Mouse (Mus musculus): ENCODE results near the gene Evi2a. TPM values are rescaled to one million over a fixed set of nuclear protein-coding genes. Genes with fewer than 3 reads are reported as not detected.

Evi2a gene
- polyA plus RNA-seq, 1 experiment from 2014 or later, result 2.8 TPM

DNA sequence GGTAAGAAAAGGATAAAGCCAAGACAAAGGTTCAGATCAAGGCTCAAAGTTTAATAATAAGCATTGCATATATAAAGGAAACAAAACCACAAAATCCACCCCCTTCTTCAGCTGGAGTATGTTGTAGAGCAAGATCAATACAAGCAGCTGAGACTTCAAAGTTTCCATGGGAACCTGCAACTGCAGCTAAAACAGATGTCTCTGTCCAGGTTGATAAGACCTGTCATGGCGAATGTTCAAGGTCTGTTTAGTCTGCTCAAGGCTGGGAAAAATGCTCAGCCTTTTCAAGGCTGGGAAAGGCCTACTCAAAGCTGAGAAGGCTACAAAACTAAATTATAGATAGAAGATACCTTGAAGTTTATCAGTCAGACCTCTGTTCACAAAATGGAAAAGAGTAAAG lies 22.2 kb upstream of the Evi2a start:
- no peak for ATAC-seq
- 94% methylated on average over 1 of the region's 1 CpGs for WGBS
- peaks cover 79% of the 10 kb centered on the region for H3K36me3 ChIP-seq (ENCODE audit: control insufficient read depth, insufficient read depth, low read length)

DNA sequence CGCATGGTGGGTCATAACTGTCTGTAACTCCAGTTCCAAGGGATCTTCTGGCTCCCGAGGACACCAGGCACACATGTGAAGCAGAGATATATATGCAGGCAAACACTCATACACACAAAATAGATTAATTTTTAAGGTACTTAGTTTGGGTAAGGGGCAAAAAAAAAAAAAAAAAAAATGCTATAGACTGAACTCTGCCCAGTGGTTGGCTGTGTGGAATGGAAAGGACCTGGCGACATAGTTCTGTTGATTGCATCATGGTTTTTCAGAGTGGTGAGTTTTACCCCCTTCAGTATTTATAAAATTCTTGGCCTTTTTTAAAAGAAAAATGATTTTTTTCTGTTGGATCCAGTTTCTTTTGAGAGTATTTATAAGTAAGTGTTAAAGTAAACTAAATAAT lies 5.9 kb upstream of the Evi2a start:
- H3K27ac ChIP-seq (ENCODE audit: low read depth, low read length), result no peak overlapping the region
- no peaks in the 10 kb centered on the region for H3K27me3 ChIP-seq (replicated peaks; ENCODE audit: control insufficient read depth, insufficient read depth, low read length)
- ATAC-seq, result no peak
- H3K9ac ChIP-seq (ENCODE audit: low read length), result no peak overlapping the region
- H3K4me2 ChIP-seq (ENCODE audit: low read length), result no peak overlapping the region
- H3K4me1 ChIP-seq (ENCODE audit: control insufficient read depth, insufficient read depth, low read length), result no peaks in the 10 kb centered on the region
- peaks cover 19% of the 10 kb centered on the region for H3K36me3 ChIP-seq (ENCODE audit: control insufficient read depth, insufficient read depth, low read length)
- no peak for DNase-seq (ENCODE audit: low spot score)
- no peaks in the 10 kb centered on the region for H3K9me3 ChIP-seq (replicated peaks; ENCODE audit: control insufficient read depth, low read length)
- WGBS, result 94% methylated on average over 3 of the region's 3 CpGs
- no peak overlapping the region for H3K4me3 ChIP-seq (ENCODE audit: low read depth, low read length)

More for the DNA sequence above, 22.2 kb upstream of the Evi2a start:
- Histone ChIP-seq H3K4me2 (ENCODE audit: low read length) (no peak overlapping the region), H3K4me3 (ENCODE audit: low read depth, low read length) (no peak overlapping the region), H3K9ac (ENCODE audit: low read length) (no peak overlapping the region), H3K27me3 (replicated peaks; ENCODE audit: control insufficient read depth, insufficient read depth, low read length) (no peaks in the 10 kb centered on the region), H3K4me1 (ENCODE audit: control insufficient read depth, insufficient read depth, low read length) (no peaks in the 10 kb centered on the region), H3K27ac (ENCODE audit: low read depth, low read length) (no peak overlapping the region), H3K9me3 (replicated peaks; ENCODE audit: control insufficient read depth, low read length) (no peaks in the 10 kb centered on the region)
- no peak for DNase-seq (ENCODE audit: low spot score)

DNA sequence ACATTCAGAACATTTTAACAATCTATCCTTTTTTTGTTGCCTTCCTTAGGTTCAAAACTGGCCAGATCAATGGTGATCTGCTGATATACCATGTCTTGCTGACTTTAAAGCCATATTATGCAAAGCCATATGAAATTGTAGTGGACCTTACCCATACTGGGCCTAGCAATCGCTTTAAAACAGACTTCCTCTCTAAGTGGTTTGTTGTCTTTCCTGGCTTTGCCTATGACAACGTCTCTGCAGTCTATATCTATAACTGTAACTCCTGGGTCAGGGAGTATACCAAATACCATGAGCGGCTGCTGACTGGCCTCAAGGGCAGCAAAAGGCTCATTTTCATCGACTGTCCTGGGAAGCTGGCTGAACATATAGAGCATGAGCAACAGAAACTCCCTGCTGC lies 5.1 kb upstream of the Evi2a start:
- no peak for ATAC-seq
- peaks cover 13% of the 10 kb centered on the region for H3K36me3 ChIP-seq (ENCODE audit: control insufficient read depth, insufficient read depth, low read length)
- DNase-seq (ENCODE audit: low spot score), result no peak
- no peak overlapping the region for H3K9ac ChIP-seq (ENCODE audit: low read length)
- H3K4me1 ChIP-seq (ENCODE audit: control insufficient read depth, insufficient read depth, low read length), result no peaks in the 10 kb centered on the region
- H3K4me3 ChIP-seq (ENCODE audit: low read depth, low read length), result no peak overlapping the region
- H3K4me2 ChIP-seq (ENCODE audit: low read length), result no peak overlapping the region
- no peaks in the 10 kb centered on the region for H3K9me3 ChIP-seq (replicated peaks; ENCODE audit: control insufficient read depth, low read length)
- 92% methylated on average over 4 of the region's 4 CpGs for WGBS
- no peaks in the 10 kb centered on the region for H3K27me3 ChIP-seq (replicated peaks; ENCODE audit: control insufficient read depth, insufficient read depth, low read length)
- no peak overlapping the region for H3K27ac ChIP-seq (ENCODE audit: low read depth, low read length)

DNA sequence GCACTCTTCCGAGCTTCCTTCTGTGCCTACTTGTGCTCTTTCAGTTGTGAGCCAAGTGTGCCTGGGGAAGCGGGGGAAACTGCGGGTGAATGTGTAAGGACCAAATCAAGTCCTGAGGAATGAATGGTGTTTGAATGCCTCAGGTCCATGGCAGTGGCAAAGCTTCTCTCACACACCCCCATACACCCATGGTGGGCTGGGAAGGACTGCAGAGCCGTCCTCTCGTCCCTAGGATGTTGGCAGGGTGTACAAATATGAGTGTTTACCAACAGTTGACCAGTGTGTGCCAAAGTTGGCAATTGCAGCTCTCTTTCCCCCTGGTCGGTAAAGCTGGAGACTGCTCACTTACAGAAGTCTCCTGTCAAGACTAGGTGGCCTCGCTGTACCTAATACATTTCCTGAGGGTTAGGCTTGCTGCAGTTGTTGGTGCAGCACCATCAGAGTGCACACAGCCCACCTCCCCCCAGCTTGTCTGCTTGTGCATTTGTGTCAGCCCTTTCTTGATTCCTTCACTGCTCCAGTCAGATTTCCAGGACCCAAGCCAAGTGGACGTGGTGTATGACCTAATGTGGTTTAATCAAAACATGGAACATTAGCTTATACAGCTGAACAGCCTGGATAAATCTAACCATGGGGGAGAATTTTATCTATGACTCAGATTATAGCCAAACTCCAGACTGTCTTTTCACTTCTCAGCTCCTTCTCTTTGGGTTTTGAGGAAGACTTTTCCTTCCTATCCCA lies 3.7 kb upstream of the Evi2a start:
- no peaks in the 10 kb centered on the region for H3K9me3 ChIP-seq (replicated peaks; ENCODE audit: control insufficient read depth, low read length)
- ATAC-seq (no peak), DNase-seq (ENCODE audit: low spot score) (peak; percentile 17)
- no peak overlapping the region for H3K27ac ChIP-seq (ENCODE audit: low read depth, low read length)
- 76% methylated on average over 8 of the region's 8 CpGs for WGBS
- H3K4me3 ChIP-seq (ENCODE audit: low read depth, low read length), result no peak overlapping the region
- no peaks in the 10 kb centered on the region for H3K27me3 ChIP-seq (replicated peaks; ENCODE audit: control insufficient read depth, insufficient read depth, low read length)
- no peak overlapping the region for H3K9ac ChIP-seq (ENCODE audit: low read length)
- peaks cover 15% of the 10 kb centered on the region for H3K36me3 ChIP-seq (ENCODE audit: control insufficient read depth, insufficient read depth, low read length)
- H3K4me2 ChIP-seq (ENCODE audit: low read length), result no peak overlapping the region
- H3K4me1 ChIP-seq (ENCODE audit: control insufficient read depth, insufficient read depth, low read length), result no peaks in the 10 kb centered on the region

DNA sequence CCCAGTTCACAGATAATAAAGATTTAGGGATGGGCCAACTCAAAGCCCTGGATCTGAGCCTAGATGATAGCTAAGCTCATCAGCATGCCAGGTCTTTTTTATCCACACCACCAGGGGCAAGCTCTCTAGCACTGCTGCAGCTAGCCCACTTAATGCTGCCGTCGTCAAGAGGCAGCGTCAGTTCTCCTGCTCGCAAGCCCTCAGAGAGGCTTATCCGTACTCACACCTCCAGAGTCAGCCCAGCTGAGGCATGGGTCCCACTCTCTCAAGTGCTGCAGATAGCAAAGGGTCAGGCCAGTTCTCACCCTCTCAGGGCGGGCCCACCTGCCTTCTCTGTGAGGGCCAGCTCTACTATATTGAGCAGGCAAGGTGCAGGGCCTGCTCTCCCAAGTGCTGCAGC lies 2.9 kb upstream of the Evi2a start:
- H3K9ac ChIP-seq (ENCODE audit: low read length), result no peak overlapping the region

DNA sequence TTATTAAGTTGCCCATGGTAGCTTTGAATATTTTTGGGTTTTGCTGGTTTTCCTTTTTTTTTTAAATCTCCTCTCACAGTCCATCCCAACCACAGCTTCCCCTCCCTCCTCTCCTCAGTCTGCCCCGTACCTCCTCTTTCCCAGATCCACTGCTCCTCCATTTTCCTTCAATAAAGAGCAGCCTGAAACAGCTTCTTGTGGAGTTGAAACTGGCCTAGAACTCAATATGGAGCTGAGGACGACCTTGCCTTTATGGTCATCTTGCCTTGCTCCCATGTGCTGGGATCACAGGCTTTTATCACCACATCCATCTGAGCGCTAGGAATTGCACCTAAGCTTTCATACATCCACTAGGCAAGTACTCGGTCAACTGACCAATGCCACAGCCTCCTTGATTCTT lies 1.1 kb upstream of the Evi2a start:
- Histone ChIP-seq H3K27me3 (replicated peaks; ENCODE audit: control insufficient read depth, insufficient read depth, low read length) (no peaks in the 10 kb centered on the region), H3K9ac (ENCODE audit: low read length) (no peak overlapping the region), H3K4me1 (ENCODE audit: control insufficient read depth, insufficient read depth, low read length) (no peaks in the 10 kb centered on the region), H3K27ac (ENCODE audit: low read depth, low read length) (no peak overlapping the region), H3K4me2 (ENCODE audit: low read length) (no peak overlapping the region), H3K4me3 (ENCODE audit: low read depth, low read length) (no peak overlapping the region), H3K9me3 (replicated peaks; ENCODE audit: control insufficient read depth, low read length) (no peaks in the 10 kb centered on the region), H3K36me3 (ENCODE audit: control insufficient read depth, insufficient read depth, low read length) (peaks cover 14% of the 10 kb centered on the region)
- WGBS, result 95% methylated on average over 4 of the region's 4 CpGs
- no peak for ATAC-seq
- DNase-seq (ENCODE audit: low spot score), result no peak

More for the DNA sequence above, 2.9 kb upstream of the Evi2a start:
- Histone ChIP-seq H3K36me3 (ENCODE audit: control insufficient read depth, insufficient read depth, low read length) (peaks cover 19% of the 10 kb centered on the region), H3K27me3 (replicated peaks; ENCODE audit: control insufficient read depth, insufficient read depth, low read length) (no peaks in the 10 kb centered on the region), H3K4me3 (ENCODE audit: low read depth, low read length) (no peak overlapping the region), H3K4me1 (ENCODE audit: control insufficient read depth, insufficient read depth, low read length) (no peaks in the 10 kb centered on the region), H3K9me3 (replicated peaks; ENCODE audit: control insufficient read depth, low read length) (no peaks in the 10 kb centered on the region), H3K27ac (ENCODE audit: low read depth, low read length) (no peak overlapping the region), H3K4me2 (ENCODE audit: low read length) (no peak overlapping the region)
- no peak for ATAC-seq
- DNase-seq (ENCODE audit: low spot score), result no peak
- 89% methylated on average over 6 of the region's 6 CpGs for WGBS

DNA sequence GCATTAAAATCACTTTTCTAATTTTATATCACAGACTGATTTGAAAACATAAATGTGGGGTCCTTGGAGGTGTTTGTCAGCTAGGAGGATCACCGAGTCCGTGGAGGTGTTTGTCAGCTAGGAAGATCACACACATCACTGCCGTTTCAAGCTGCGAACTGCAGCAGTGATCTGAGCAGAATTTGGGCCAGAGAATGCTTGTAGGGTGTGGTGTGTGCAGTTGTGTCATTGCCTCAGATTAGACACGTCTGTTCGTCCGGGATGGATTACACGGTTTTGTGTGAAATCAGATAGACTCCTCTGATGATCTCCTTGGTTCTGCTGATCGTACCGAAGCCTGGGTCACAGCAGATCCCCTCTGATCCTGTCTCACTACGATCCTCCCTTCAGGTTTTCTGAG lies 365 bp upstream of the Evi2a start:
- Histone ChIP-seq H3K9ac (ENCODE audit: low read length) (no peak overlapping the region), H3K27me3 (replicated peaks; ENCODE audit: control insufficient read depth, insufficient read depth, low read length) (no peaks in the 10 kb centered on the region), H3K4me1 (ENCODE audit: control insufficient read depth, insufficient read depth, low read length) (no peaks in the 10 kb centered on the region), H3K9me3 (replicated peaks; ENCODE audit: control insufficient read depth, low read length) (no peaks in the 10 kb centered on the region), H3K27ac (ENCODE audit: low read depth, low read length) (no peak overlapping the region), H3K4me3 (ENCODE audit: low read depth, low read length) (no peak overlapping the region), H3K4me2 (ENCODE audit: low read length) (no peak overlapping the region), H3K36me3 (ENCODE audit: control insufficient read depth, insufficient read depth, low read length) (peaks cover 11% of the 10 kb centered on the region)
- 92% methylated on average over 11 of the region's 11 CpGs for WGBS
- DNase-seq (ENCODE audit: low spot score) (no peak), ATAC-seq (no peak)

DNA sequence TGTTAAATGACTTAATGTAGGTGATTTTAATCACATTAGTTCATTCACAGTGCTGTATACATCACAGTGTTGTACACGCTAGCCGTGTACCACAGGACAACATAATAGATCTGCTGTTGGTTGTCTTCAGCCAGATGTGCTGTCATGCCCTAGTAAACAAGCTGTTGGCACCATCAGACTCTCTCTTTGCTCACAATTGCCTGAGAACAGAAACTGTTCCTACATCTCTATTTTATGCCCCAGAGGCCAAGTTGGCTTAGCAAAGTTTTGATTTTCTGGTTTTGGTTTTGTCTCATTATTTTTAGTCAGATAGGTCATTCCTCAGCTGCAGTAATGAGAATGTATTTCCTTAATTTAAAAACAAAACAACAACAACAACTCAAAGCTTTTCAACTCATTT lies 673 bp downstream of the Evi2a start:
- Histone ChIP-seq H3K27me3 (replicated peaks; ENCODE audit: control insufficient read depth, insufficient read depth, low read length) (no peaks in the 10 kb centered on the region), H3K4me1 (ENCODE audit: control insufficient read depth, insufficient read depth, low read length) (no peaks in the 10 kb centered on the region), H3K9me3 (replicated peaks; ENCODE audit: control insufficient read depth, low read length) (no peaks in the 10 kb centered on the region), H3K27ac (ENCODE audit: low read depth, low read length) (no peak overlapping the region), H3K9ac (ENCODE audit: low read length) (no peak overlapping the region), H3K36me3 (ENCODE audit: control insufficient read depth, insufficient read depth, low read length) (peaks cover 11% of the 10 kb centered on the region; the same call in 1 of the 2 replicates), H3K4me3 (ENCODE audit: low read depth, low read length) (no peak overlapping the region), H3K4me2 (ENCODE audit: low read length) (no peak overlapping the region)
- DNase-seq (ENCODE audit: low spot score) (no peak), ATAC-seq (no peak)
- whole genome bisulfite sequencing, result 80% methylated on average over 2 of the region's 2 CpGs

DNA sequence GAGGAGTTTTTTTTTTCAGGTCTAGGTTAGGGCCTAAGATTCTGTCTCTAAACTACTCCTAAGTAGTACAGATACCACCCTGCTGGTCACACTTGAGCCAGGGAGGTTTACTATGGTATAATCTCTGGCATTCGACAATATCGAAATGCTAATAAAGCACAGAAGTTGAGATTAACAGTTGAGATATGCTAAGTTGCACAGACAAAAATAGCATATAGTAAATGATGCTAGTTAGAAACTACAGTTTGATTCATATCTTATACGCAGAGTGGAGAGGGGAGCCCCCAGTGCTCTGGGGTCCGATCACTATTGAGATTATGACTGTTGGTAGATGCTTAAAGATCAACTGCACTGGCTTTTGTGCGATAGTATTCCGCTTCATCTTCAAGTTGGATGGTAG lies 1.2 kb downstream of the Evi2a start:
- WGBS, result 97% methylated on average over 6 of the region's 6 CpGs
- DNase-seq (ENCODE audit: low spot score) (no peak), ATAC-seq (no peak)
- no peaks in the 10 kb centered on the region for H3K9me3 ChIP-seq (replicated peaks; ENCODE audit: control insufficient read depth, low read length)
- H3K27ac ChIP-seq (ENCODE audit: low read depth, low read length), result no peak overlapping the region
- no peak overlapping the region for H3K4me2 ChIP-seq (ENCODE audit: low read length)
- H3K4me1 ChIP-seq (ENCODE audit: control insufficient read depth, insufficient read depth, low read length), result no peaks in the 10 kb centered on the region
- peaks cover 11% of the 10 kb centered on the region; the same call in 1 of the 2 replicates for H3K36me3 ChIP-seq (ENCODE audit: control insufficient read depth, insufficient read depth, low read length)
- no peak overlapping the region for H3K4me3 ChIP-seq (ENCODE audit: low read depth, low read length)
- H3K9ac ChIP-seq (ENCODE audit: low read length), result no peak overlapping the region
- no peaks in the 10 kb centered on the region for H3K27me3 ChIP-seq (replicated peaks; ENCODE audit: control insufficient read depth, insufficient read depth, low read length)

All from forebrain, embryonic 14.5 days (tissue).